Mouse (Mus musculus) hindbrain, embryonic 11.5 days (tissue): ENCODE measurements around the gene Agxt. TPM values are rescaled to one million over a fixed set of nuclear protein-coding genes. Genes with fewer than 3 reads are reported as not detected.

ENCODE experiments used
- ATAC-seq: fragments of 200-750 bp; cut with Nextera tagmentation; 2 replicates; pipeline ENCODE4 v1.8.0; 2017; ENCODE audit warnings: mild to moderate bottlenecking, moderate TSS enrichment, moderate library complexity; ENCODE audit not compliant: low FRiP score
- DNase-seq: peaks from one replicate; pipeline ENCODE4 v3.0.0-alpha.2; 2015; ENCODE audit warnings: low spot score
- H3K27ac ChIP-seq: fragments of 300-500 bp; sonication (generic); 2 replicates; pipeline ENCODE4 v1.5.1; 2014; ENCODE audit warnings: mild to moderate bottlenecking, low read depth, low read length
- H3K27me3 ChIP-seq: fragments of 300-500 bp; sonication (generic); 2 replicates; pipeline ENCODE4 v1.6.1; 2014; ENCODE audit warnings: mild to moderate bottlenecking, low read length, moderate library complexity, mixed read lengths; ENCODE audit not compliant: control insufficient read depth, insufficient read depth
- H3K36me3 ChIP-seq: fragments of 300-500 bp; sonication (generic); 2 replicates; pipeline ENCODE4 v1.6.1; 2014; ENCODE audit warnings: mild to moderate bottlenecking, low read length, moderate library complexity, mixed read lengths; ENCODE audit not compliant: control insufficient read depth, insufficient read depth
- H3K4me1 ChIP-seq: fragments of 300-500 bp; sonication (generic); replicated peaks from 2 replicates; pipeline ENCODE4 v1.6.1; 2014; ENCODE audit warnings: low read length, mixed read lengths; ENCODE audit not compliant: control insufficient read depth, insufficient read depth
- H3K4me2 ChIP-seq: fragments of 300-500 bp; sonication (generic); replicated peaks from 2 replicates; pipeline ENCODE4 v1.6.1; 2014; ENCODE audit warnings: mild to moderate bottlenecking, low read depth, low read length
- H3K4me3 ChIP-seq: fragments of 300-500 bp; sonication (generic); 2 replicates; pipeline ENCODE4 v1.5.1; 2014; ENCODE audit warnings: low read depth, low read length
- H3K9ac ChIP-seq: fragments of 300-500 bp; sonication (generic); 2 replicates; pipeline ENCODE4 v1.6.1; 2014; ENCODE audit warnings: low read depth, low read length
- H3K9me3 ChIP-seq: fragments of 300-500 bp; sonication (generic); 2 replicates; pipeline ENCODE4 v1.6.1; 2016; ENCODE audit warnings: low read length; ENCODE audit not compliant: control insufficient read depth
- WGBS: fragments of 180-500 bp; shearing (Covaris S2); extraction: QIAGEN DNeasy Blood & Tissue Kit; methylation state at CpG from one replicate; pipeline ENCODE4 v1.1.7; 2014; 5-methylcytosine and 5-hydroxymethylcytosine counted together
- polyA plus RNA-seq: library from polyadenylated mRNA; unstranded; fragments of >200 nt; fragmentation: Nextera tagmentation; extraction: Ambion mirVana; gene quantifications from 2 replicates; pipeline ENCODE4 v1.2.1, GENCODE M21; 2014

Agxt gene
- polyA plus RNA-seq, 1 experiment from 2014 or later, result not detected

- no peak for DNase-seq
- Histone ChIP-seq H3K4me3 (no peak overlapping the region), H3K27me3 (no peaks in the 10 kb centered on the region), H3K4me2 (no peak overlapping the region), H3K27ac (no peak overlapping the region), H3K9ac (no peak overlapping the region), H3K4me1 (no peaks in the 10 kb centered on the region; the same call in 1 of the 2 replicates), H3K36me3 (no peaks in the 10 kb centered on the region), H3K9me3 (no peaks in the 10 kb centered on the region)
- 67% methylated on average over 8 of the region's 8 CpGs for WGBS
- no peak for ATAC-seq
Observed at GRCm38 (mm10) chr1:93132676-93133075, 2.4 kb upstream of the Agxt start.

- ATAC-seq (no peak), DNase-seq (no peak)
- Histone ChIP-seq H3K27ac (no peak overlapping the region), H3K4me1 (no peaks in the 10 kb centered on the region), H3K9ac (no peak overlapping the region), H3K9me3 (no peaks in the 10 kb centered on the region), H3K4me2 (no peak overlapping the region), H3K4me3 (no peak overlapping the region), H3K27me3 (no peaks in the 10 kb centered on the region), H3K36me3 (no peaks in the 10 kb centered on the region)
- 94% methylated on average over 6 of the region's 6 CpGs for WGBS
Observed at GRCm38 (mm10) chr1:93138534-93138933, 3.5 kb downstream of the Agxt start.

DNA sequence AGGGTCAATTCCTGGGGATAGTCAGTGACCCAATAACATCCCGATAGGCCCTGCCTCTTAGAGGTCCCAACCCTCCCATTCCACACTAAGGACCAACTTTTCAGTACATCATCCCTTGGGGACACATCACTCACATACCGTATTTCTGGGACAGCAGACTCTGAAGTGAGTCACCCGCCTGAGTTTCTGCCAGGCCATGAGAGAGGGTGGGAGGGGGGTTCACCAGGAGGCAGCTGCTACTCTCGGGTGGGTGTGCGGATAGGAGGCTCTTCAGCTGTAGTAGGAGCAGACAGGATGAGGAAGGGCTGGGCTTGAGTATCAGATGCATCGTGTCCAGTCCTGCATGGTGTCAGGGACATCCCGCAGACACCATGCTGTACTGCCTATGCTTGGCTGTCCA is 4.7 kb downstream of the Agxt start:
- Histone ChIP-seq H3K9me3 (no peaks in the 10 kb centered on the region), H3K4me3 (no peak overlapping the region), H3K4me1 (no peaks in the 10 kb centered on the region), H3K27me3 (no peaks in the 10 kb centered on the region), H3K9ac (no peak overlapping the region), H3K36me3 (no peaks in the 10 kb centered on the region), H3K27ac (no peak overlapping the region), H3K4me2 (no peak overlapping the region)
- 88% methylated on average over 7 of the region's 7 CpGs for WGBS
- ATAC-seq (no peak), DNase-seq (no peak)

GRCm38 (mm10) chr1:93142871-93143270 is 7.8 kb downstream of the Agxt start:
- no peak overlapping the region for H3K4me2 ChIP-seq

DNA sequence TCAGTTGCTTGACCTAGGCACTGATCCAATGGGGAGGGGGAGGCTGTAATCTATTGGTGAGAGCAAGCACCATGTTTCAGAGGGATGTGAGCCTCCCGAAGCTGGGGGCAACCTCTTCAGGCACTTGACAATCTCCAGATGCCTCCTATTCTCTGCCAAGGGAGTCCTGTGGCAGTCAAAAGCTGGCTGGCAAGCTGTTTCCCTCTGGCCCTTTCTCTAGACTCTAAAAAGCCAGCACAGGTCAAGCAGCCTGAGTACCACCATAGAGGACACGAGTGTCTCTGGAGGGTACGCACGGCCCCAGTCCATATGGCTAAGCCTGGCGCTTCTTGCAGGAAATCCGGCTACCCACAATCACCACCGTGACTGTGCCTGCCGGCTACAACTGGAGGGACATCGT is 9.1 kb downstream of the Agxt start:
- Histone ChIP-seq H3K36me3 (no peaks in the 10 kb centered on the region), H3K27ac (no peak overlapping the region), H3K9ac (no peak overlapping the region), H3K4me1 (no peaks in the 10 kb centered on the region), H3K9me3 (no peaks in the 10 kb centered on the region), H3K4me3 (no peak overlapping the region), H3K4me2 (no peak overlapping the region), H3K27me3 (no peaks in the 10 kb centered on the region)
- 87% methylated on average over 9 of the region's 9 CpGs for WGBS
- DNase-seq (no peak), ATAC-seq (no peak)

More at GRCm38 (mm10) chr1:93142871-93143270, 7.8 kb downstream of the Agxt start:
- Histone ChIP-seq H3K27me3 (no peaks in the 10 kb centered on the region), H3K27ac (no peak overlapping the region), H3K9me3 (no peaks in the 10 kb centered on the region), H3K4me1 (no peaks in the 10 kb centered on the region), H3K36me3 (no peaks in the 10 kb centered on the region), H3K4me3 (no peak overlapping the region), H3K9ac (no peak overlapping the region)
- WGBS, result 91% methylated on average over 1 of the region's 1 CpGs
- DNase-seq (no peak), ATAC-seq (no peak)

DNA sequence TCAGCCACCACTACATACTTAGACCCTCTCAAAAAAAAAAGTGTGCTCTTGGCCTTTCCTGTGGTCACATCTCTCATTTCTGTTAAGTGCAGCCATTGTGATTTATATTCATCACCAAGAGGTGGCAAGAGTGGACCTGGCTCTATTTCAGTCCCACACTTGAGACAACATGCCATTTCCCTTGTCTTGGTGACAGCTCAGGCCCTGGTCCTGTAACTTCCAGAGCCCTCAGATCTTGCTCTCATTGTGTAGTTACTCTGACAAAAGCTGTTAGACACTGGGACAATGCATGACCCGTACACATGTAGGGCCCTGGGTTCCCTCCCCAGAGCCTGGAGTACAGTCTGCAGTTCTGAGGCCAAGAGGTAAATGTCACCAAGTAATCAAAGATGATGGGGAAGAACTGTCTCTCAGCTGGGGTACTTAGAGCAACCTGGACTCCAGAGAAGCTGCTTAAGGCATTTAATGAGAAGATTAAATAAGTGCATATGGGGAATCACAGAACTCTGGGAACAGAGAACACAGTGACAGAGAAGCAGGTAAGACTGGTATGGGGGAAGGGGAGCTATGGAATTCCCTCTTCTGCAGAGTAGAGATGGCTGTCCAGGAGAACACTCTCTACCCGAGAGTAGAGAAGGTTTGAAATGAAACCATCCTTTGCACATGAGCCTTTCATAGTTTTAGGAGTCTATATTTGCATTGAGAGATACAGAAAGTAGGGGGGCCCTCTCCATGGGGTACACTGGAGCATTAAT is 16.0 kb downstream of the Agxt start:
- WGBS, result 80% methylated on average over 2 of the region's 2 CpGs
- H3K4me1 ChIP-seq, result no peaks in the 10 kb centered on the region
- DNase-seq (no peak), ATAC-seq (no peak)
- no peak overlapping the region for H3K4me3 ChIP-seq
- H3K27me3 ChIP-seq, result no peaks in the 10 kb centered on the region
- no peaks in the 10 kb centered on the region for H3K36me3 ChIP-seq
- H3K9me3 ChIP-seq, result no peaks in the 10 kb centered on the region
- H3K9ac ChIP-seq, result no peak overlapping the region
- H3K27ac ChIP-seq, result no peak overlapping the region
- H3K4me2 ChIP-seq, result no peak overlapping the region

DNA sequence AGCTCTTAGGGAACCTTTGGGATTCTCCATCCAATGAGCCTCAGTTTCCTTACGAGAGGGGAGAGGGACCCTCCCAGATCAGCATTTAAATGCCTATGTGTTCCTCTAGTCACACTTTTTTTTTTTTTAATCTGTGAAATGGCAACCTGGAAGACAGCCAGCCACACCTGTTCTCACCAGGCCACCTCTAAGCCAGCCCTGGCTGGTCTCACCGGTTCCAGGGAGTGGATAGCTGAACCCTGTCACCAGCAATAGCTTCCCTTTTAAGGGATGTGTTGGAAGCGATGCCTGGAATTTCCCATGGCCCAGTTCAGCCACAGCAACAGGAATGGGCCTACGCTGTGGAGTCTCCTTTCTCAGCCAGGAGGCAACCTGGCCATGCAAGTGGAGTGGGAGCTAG is 22.5 kb downstream of the Agxt start:
- Histone ChIP-seq H3K36me3 (no peaks in the 10 kb centered on the region), H3K4me2 (no peak overlapping the region), H3K27me3 (no peaks in the 10 kb centered on the region), H3K4me3 (no peak overlapping the region), H3K27ac (no peak overlapping the region), H3K4me1 (no peaks in the 10 kb centered on the region), H3K9ac (no peak overlapping the region), H3K9me3 (no peaks in the 10 kb centered on the region)
- 74% methylated on average over 4 of the region's 4 CpGs for WGBS
- DNase-seq (no peak), ATAC-seq (no peak)

- Histone ChIP-seq H3K27ac (no peak overlapping the region), H3K9ac (no peak overlapping the region), H3K27me3 (no peaks in the 10 kb centered on the region), H3K9me3 (no peaks in the 10 kb centered on the region), H3K4me1 (no peaks in the 10 kb centered on the region), H3K4me3 (no peak overlapping the region), H3K36me3 (no peaks in the 10 kb centered on the region), H3K4me2 (no peak overlapping the region)
- WGBS, result 89% methylated on average over 8 of the region's 8 CpGs
- DNase-seq (no peak), ATAC-seq (no peak)
Observed at GRCm38 (mm10) chr1:93158916-93159315, 23.9 kb downstream of the Agxt start.
